Mouse (Mus musculus) left cerebral cortex, adult 18-20 months (tissue): ENCODE results near the gene Ano1. TPM values are rescaled to one million over a fixed set of nuclear protein-coding genes. Genes with fewer than 3 reads are reported as not detected.

Experiments
- DNase-seq, 2 experiments: peaks; one replicate each; pipeline ENCODE4 v3.0.0; 2021 to 2022; ENCODE audit warnings: low spot score in 2 of 2, mixed read lengths in 1 of 2
- total RNA-seq, 2 experiments: library from RNA; stranded (reverse); gene quantifications; 2 replicates each; pipeline ENCODE4 v1.2.3; 2021

Ano1 gene
- total RNA-seq, 2 experiments from 2014 or later, result 2.5 to 4.1 TPM

GRCm38 (mm10) chr7:144589508-144589907 is 162.3 kb downstream of the Ano1 start:
- DNase-seq, result no peak

GRCm38 (mm10) chr7:144587291-144587690 is 164.5 kb downstream of the Ano1 start:
- peak; percentile 61 to 64 for DNase-seq

- peak; percentile 52 to 71 for DNase-seq
These were observed 166.1 kb downstream of the Ano1 start for GRCm38 (mm10) chr7:144585648-144586047.

DNA sequence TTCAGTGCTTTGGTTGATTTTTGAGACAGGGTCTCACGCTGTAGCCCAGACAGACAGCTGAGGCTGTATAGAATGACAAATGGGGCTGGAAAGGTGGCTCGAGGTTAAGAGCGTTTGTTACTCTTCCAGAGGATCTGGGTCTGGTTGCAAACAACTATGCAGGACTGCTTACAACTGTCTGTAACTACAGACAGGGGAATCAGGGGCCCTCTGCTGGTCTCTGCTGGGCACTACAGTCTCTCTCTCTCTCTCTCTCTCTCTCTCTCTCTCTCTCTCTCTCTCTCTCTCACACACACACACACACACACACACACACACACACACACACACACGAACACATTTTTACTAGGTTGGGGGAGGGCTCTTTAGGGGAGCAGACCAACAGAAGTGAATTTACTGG is 168.2 kb downstream of the Ano1 start:
- peak; percentile 28 to 46 for DNase-seq

DNA sequence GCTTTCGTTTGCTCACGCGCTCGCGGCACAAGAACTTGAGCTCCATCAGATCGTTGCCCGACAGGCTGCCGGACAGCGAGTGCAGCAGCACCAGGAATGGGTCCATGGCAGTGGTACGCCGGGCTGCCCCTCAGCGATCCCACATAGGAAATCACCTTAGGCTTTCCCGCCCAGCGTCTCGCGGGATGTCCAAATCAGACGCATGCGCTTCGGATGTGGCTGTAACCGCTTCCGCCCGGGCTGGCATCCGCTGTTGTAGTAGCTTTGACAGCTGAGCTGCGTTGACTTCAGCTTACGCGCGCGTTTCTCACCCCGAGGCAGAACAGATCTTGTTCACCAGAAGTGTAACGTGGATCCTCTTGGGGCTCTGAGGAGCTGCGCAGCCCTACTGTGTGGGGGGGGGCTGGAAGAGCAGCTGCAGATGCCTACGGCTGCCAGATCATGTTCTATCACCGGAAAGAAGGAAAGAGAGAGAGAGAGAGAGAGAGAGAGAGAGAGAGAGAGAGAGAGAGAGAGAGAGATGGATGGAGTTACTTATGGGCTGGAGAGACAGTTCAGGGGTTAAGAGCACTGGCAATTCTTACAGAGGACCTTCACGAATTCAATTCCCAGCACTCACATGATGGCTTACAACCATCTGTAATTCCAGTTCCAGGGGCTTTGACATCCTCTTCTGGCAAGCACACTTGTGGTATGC is 169.3 kb downstream of the Ano1 start, which contains the start of gene Fadd:
TSS of gene Fadd (minus strand) at position 180 of the 697 bp plus-strand sequence.
- DNase-seq, result peak; percentile 92 to 94

GRCm38 (mm10) chr7:144581559-144582283 is 170.1 kb downstream of the Ano1 start:
- DNase-seq, result peak; percentile 36 to 45

GRCm38 (mm10) chr7:144577876-144578275 is 173.9 kb downstream of the Ano1 start:
- DNase-seq, result peak; percentile 19 to 28

- DNase-seq, result no peak
These were observed 179.5 kb downstream of the Ano1 start for GRCm38 (mm10) chr7:144572234-144572633.

- no peak for DNase-seq
These were observed 180.2 kb downstream of the Ano1 start for GRCm38 (mm10) chr7:144571598-144571997.

DNA sequence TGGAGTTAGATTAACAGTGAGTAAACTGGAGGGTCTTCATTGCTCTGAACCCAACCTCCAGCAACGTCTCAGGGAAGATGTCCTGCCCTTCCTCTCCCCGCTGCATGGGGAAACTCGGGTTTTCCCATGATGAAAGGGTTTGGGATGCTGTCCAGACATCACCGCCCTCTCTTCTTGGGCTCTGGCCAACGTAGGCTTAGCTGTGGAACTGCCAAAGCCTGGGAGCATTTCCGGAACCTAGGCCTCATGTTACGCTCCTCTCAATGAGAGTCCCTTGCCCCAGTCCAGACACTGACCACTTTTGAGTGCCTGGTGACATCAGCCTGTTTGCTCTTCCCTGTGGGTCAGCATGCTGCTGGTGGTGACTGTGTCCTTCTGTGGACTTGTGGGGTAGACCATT is 182.3 kb downstream of the Ano1 start:
- no peak for DNase-seq

DNA sequence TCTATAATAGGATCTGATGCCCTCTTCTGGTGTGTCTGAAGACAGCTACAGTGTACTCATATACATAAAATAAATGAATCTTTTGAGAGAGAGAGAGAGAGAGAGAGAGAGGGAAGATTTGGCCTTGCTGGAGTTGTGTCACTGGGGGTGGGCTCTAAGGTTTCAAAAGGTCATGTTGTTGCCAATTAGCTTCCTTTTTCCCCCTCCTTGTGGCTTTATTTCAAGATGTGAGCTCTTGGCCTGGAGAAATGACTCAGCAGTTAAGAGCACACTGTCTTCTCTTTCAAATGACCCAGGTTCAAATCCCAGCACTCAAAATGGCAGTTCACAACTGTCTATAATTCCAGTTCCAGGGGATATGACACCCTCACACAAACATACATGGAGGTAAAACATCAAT is 183.7 kb downstream of the Ano1 start:
- no peak for DNase-seq

DNA sequence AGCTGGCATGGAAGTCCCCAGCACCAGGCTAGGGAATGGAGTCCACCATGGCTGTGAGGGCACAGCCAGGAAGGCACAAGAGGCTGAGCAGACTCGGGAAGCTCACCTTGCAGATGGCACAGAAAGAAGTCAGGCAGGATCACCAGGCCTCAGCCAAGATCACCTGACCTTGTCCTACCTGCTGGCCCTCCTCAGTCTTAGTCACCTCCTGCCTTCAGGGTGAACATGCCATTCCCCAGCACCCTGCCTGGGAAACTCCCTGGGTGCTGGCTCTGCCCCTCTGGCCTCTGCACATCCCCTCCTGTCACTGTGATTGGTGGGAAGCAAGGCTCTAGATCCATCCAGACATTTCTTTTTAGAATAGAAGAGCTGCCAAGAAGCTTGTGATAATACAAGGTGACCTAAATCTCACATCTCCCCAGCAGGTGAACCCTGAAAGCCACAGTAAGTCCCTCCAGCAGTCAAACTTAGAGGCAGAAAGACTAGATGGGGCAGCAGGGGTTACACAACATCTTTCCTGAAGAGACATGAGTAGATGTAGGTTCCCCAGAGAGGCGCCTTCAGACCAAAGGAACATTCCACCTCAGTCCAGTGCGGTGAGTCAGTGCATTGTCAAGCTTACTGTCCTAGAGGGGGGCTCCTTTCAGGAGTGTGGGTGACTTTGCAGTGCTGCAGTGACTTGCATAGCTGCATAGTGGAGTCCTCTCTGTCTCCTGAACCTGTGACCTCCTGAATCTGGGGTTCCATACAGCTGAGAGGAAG is 184.7 kb downstream of the Ano1 start:
- DNase-seq, result no peak

DNA sequence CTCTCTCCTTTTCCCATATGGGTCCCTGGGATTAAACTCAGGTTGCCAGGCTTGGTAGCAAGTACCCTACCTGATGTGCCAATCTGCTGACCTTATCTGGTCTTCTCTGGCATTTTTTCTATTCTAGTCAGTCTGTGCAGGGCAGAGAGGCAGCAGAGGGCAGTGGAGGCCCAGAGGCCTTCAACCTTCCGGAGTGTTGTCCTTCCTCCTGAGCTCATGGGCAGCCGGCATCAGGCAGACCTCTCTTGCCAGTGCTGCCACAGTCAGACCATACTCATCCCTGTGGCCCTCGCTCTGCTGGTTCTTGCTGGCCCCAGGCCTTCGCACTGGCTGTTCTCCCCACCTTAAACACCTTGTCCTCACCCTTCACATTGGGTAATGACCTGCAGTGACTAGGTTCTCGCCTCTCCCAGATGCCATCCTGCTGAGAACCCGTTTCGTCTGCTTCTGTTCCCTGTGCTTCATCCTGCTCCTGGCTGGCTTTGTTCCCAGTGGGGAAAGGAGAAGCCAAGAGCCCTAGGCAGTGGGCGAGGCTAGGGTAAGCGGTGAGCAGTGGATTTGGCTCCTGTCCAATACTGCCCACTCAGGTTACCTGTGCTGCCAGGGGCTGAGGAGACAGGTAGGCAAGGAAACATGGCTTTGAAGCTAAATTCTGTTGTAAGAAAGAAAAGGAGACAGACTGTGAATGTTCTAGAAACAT is 188.2 kb downstream of the Ano1 start:
- DNase-seq, result no peak

DNA sequence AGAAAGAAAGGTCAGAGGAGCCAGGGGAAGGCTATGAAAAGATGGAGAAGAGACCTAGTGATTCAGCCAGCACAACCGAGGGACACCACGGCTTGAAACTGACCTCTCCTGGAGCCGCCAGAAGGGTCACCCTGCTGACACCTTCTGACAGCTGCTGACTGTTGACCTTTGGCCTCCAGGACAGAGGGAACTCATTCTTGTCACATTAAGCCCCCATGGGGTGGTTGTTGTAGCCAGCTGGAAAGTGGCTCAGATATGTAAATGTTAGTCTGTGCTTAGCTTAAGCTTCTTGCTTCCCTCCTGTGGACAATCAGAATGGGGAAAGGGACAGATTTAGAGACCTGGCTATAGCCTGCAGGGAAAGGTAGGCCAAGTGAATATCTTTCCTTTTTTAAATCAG is 189.8 kb downstream of the Ano1 start:
- no peak for DNase-seq

DNA sequence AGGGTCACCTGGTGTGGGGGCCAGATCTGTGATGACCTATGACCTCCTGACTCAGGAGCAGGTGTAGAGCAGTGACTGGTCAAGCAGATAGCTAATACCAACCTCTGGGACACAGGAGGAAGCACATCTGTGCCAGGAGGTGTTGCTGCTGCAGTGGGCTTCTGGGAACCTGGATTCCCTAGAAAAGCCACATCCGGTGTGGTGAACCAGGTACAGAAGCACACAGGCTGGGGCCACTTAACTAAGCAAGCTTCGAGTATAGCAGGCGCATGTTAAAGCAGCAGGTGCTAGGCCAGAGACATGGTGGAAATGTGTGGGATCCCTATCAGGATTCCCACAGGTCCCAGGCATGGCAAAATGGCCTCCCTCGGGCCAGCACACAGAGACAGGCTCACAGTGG is 191.2 kb downstream of the Ano1 start:
- no peak for DNase-seq

DNA sequence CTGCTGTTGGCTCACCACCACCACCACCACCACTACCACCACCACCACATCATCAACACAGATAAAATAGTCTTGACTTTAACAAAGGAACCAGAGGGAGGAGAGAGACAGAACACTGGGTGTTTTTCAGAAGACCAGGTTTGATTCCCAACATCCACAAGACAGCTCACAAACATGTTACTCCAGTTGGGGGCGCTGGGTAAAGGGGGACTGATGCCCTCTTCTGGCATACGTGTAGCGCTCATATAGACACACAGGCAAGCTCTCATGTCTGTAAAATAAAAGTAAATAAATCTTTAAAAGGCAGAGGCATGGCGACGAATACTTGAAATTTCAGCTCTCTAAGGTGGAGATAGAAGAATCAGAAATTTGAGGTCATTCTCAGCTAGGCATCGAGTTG is 193.2 kb downstream of the Ano1 start:
- DNase-seq, result no peak

- no peak for DNase-seq
These were observed 197.7 kb downstream of the Ano1 start for GRCm38 (mm10) chr7:144554123-144554472.

- DNase-seq, result peak; percentile 98 to 99
These were observed 198.3 kb downstream of the Ano1 start, which contains the start of gene Ppfia1 for GRCm38 (mm10) chr7:144553237-144554122. Gene Ppfia1 (minus strand): TSS chr7:144553729.

DNA sequence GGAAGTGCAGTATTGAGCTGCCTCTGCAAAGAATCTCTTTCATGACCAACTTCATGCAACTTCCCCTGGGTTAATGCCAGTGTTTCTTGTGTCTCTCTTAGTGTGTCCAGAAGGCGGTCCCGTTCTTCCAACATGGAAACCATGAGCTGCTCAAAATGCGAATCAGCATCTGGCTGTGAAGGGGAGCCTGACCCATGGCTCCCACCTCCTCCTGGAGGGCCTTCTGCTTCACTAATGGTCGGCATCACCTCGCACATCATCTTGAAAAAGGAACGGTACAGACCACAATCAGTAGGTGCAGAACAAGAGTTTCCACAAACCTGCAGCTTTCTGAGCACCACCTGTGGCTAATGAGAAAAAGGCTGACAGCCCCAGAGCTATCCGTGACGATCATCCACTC is 199.5 kb downstream of the Ano1 start:
- no peak for DNase-seq

DNA sequence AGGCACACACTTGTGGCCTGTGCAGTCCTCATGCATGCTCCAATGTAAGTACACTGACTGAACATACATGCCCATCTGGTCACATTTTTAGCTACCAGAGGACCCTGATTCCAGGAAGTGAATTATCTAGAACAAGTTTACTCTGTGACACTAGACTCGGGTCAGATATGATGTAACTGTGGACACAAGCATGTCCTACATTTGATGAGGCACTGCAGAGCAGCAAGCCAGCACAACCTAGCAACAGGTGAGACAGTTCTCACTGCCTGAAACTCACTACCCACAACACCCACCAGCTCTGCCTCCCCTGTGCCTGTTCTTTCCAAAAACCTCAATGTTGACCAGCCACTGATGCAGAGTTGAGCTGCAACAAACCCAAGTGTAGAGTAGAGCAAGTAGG is 201.0 kb downstream of the Ano1 start:
- DNase-seq, result no peak
